Mouse (Mus musculus) spleen, postnatal 4 days (tissue): Measurements from ENCODE around the gene Tbc1d30.

ENCODE experiments used
- DNase-seq, 2 experiments: peaks; one replicate each; pipeline ENCODE4 v3.0.0; 2022; ENCODE audit warnings: low spot score in 2 of 2

The Tbc1d30 gene

GRCm38 (mm10) chr10:121314186-121314585 lies 36.9 kb downstream of the Tbc1d30 start:
- no peak for DNase-seq

GRCm38 (mm10) chr10:121313049-121313448 lies 38.0 kb downstream of the Tbc1d30 start:
- DNase-seq, result no peak

- peak in 1 of 2 experiments; percentile 67 for DNase-seq
These were observed 40.4 kb downstream of the Tbc1d30 start for GRCm38 (mm10) chr10:121310511-121311221.

GRCm38 (mm10) chr10:121309801-121310510 lies 41.1 kb downstream of the Tbc1d30 start:
- DNase-seq, result peak in 1 of 2 experiments; percentile 60

GRCm38 (mm10) chr10:121309123-121309655 lies 41.9 kb downstream of the Tbc1d30 start:
- no peak for DNase-seq

- DNase-seq, result peak in 1 of 2 experiments; percentile 62
These were observed 45.6 kb downstream of the Tbc1d30 start for GRCm38 (mm10) chr10:121305441-121305840.

- no peak for DNase-seq
These were observed 47.5 kb downstream of the Tbc1d30 start for GRCm38 (mm10) chr10:121303559-121303958.

- no peak for DNase-seq
These were observed 49.2 kb downstream of the Tbc1d30 start for GRCm38 (mm10) chr10:121301868-121302267.

- no peak for DNase-seq
These were observed 50.4 kb downstream of the Tbc1d30 start for GRCm38 (mm10) chr10:121300659-121301058.

GRCm38 (mm10) chr10:121297054-121297701 lies 53.9 kb downstream of the Tbc1d30 start:
- no peak for DNase-seq

GRCm38 (mm10) chr10:121294471-121294870 lies 56.6 kb downstream of the Tbc1d30 start:
- no peak for DNase-seq

GRCm38 (mm10) chr10:121293829-121294228 lies 57.2 kb downstream of the Tbc1d30 start:
- DNase-seq, result no peak

- no peak for DNase-seq
These were observed 59.7 kb downstream of the Tbc1d30 start for GRCm38 (mm10) chr10:121291272-121291917.

GRCm38 (mm10) chr10:121290682-121291078 lies 60.4 kb downstream of the Tbc1d30 start:
- no peak for DNase-seq

GRCm38 (mm10) chr10:121289970-121290681 lies 61.0 kb downstream of the Tbc1d30 start:
- DNase-seq, result no peak

- no peak for DNase-seq
These were observed 68.2 kb downstream of the Tbc1d30 start for GRCm38 (mm10) chr10:121282926-121283325.

- DNase-seq, result no peak
These were observed 68.6 kb downstream of the Tbc1d30 start for GRCm38 (mm10) chr10:121282436-121282835.

- DNase-seq, result no peak
These were observed 70.1 kb downstream of the Tbc1d30 start for GRCm38 (mm10) chr10:121280943-121281342.

GRCm38 (mm10) chr10:121277022-121277471 lies 74.0 kb downstream of the Tbc1d30 start:
- no peak for DNase-seq

- no peak for DNase-seq
These were observed 76.1 kb downstream of the Tbc1d30 start for GRCm38 (mm10) chr10:121274964-121275363.

GRCm38 (mm10) chr10:121271002-121271401 lies 80.1 kb downstream of the Tbc1d30 start:
- no peak for DNase-seq
